ENCODE assay signal across 8 mouse cellular contexts in genomic region chr3:88336058-88337013, GRCm38 (mm10). TPM values are rescaled to one million over a fixed set of nuclear protein-coding genes. Genes with fewer than 3 reads are reported as not detected.
DNase-seq lines count a peak whose midpoint lies in the region; ATAC-seq lines count a peak whose summit lies in the region.

Gene Tmem79, minus strand, starts transcription at chr3:88336148.
Gene Smg5, plus strand, starts transcription at chr3:88336260.

- no peaks in the 10 kb centered on the region for H3K9me3 ChIP-seq in hindbrain, embryonic 12.5 days (replicated peaks)

- H3K36me3 ChIP-seq in hindbrain, embryonic 12.5 days = no peaks in the 10 kb centered on the region

- peak within 1 kb of the TSS; percentile 96 for H3K27ac ChIP-seq in hindbrain, embryonic 12.5 days

- H3K4me3 ChIP-seq in hindbrain, embryonic 12.5 days = peak within 1 kb of the TSS; percentile 86

- ATAC-seq in hindbrain, embryonic 12.5 days (ENCODE audit: low FRiP score) = peak; percentile 95

- peak within 1 kb of the TSS; percentile 89 for H3K9ac ChIP-seq in hindbrain, embryonic 12.5 days

- peaks cover 29% of the 10 kb centered on the region for H3K4me1 ChIP-seq in hindbrain, embryonic 12.5 days

- peak within 1 kb of the TSS; percentile 63 for H3K4me2 ChIP-seq in hindbrain, embryonic 12.5 days (replicated peaks)

- peak; percentile 96 for DNase-seq in Muller cell, postnatal 12 days (ENCODE audit: inconsistent ontology term)
- peak; percentile 95 for DNase-seq in cerebellum, adult 9-11 months
- peak; percentile 91 to 95 for DNase-seq in frontal cortex, postnatal 10 days (ENCODE audit: low spot score in 2 of 2)
- peak; percentile 96 to 97 for DNase-seq in layer of hippocampus, postnatal 14 days (ENCODE audit: low spot score in 2 of 2)
- DNase-seq in lung, postnatal 14 days = peak; percentile 97
- DNase-seq in retina, adult 2 months (ENCODE audit: low read depth, low spot score) = peak; percentile 81
- DNase-seq in thymus, postnatal 36 days = peak; percentile 97 to 98

- no peaks in the 10 kb centered on the region for H3K27me3 ChIP-seq in hindbrain, embryonic 12.5 days

- WGBS in hindbrain, embryonic 12.5 days = 3% methylated on average over 61 of the region's 66 CpGs

RNA-seq across cellular contexts. Expression of gene Tmem79, which starts in this region (rescaled TPM):
- 1.7 and 2.1 TPM in 2 replicates for polyA plus RNA-seq in hindbrain, embryonic 12.5 days (2016; fragmentation: Nextera tagmentation; extraction: Ambion mirVana)
- total RNA-seq in layer of hippocampus, postnatal 14 days (2021) = 1 to 10 TPM in 1 of 2 experiments, under 1 TPM in 1; 0.93 to 1.3 TPM

RNA-seq across cellular contexts. Expression of gene Smg5, which starts in this region (rescaled TPM):
- 83.3 and 83.8 TPM in 2 replicates for polyA plus RNA-seq in hindbrain, embryonic 12.5 days (2016; fragmentation: Nextera tagmentation; extraction: Ambion mirVana)
- 10 to 100 TPM; 65.4 to 71.8 TPM for total RNA-seq in layer of hippocampus, postnatal 14 days (2021)

Comparison
In these comparisons a context has a peak if more than half of its experiments do, and no peak if none do; other contexts are left out.
1. Peak in every context shown above with its lines: DNase-seq, ATAC-seq, H3K4me3 ChIP-seq and H3K27ac ChIP-seq.